Mouse (Mus musculus): ENCODE results near the gene Pde7b.

The Pde7b gene

GRCm38 (mm10) chr10:20493826-20494455 lies 230.9 kb downstream of the Pde7b start:
- no peak for DNase-seq (ENCODE audit: low spot score)

GRCm38 (mm10) chr10:20492216-20492964 lies 232.5 kb downstream of the Pde7b start:
- DNase-seq (ENCODE audit: low spot score): no peak

- no peak for DNase-seq (ENCODE audit: low spot score)
Observed at GRCm38 (mm10) chr10:20490775-20491174, 234.1 kb downstream of the Pde7b start.

- DNase-seq (ENCODE audit: low spot score): no peak
Observed at GRCm38 (mm10) chr10:20490281-20490680, 234.6 kb downstream of the Pde7b start.

DNA sequence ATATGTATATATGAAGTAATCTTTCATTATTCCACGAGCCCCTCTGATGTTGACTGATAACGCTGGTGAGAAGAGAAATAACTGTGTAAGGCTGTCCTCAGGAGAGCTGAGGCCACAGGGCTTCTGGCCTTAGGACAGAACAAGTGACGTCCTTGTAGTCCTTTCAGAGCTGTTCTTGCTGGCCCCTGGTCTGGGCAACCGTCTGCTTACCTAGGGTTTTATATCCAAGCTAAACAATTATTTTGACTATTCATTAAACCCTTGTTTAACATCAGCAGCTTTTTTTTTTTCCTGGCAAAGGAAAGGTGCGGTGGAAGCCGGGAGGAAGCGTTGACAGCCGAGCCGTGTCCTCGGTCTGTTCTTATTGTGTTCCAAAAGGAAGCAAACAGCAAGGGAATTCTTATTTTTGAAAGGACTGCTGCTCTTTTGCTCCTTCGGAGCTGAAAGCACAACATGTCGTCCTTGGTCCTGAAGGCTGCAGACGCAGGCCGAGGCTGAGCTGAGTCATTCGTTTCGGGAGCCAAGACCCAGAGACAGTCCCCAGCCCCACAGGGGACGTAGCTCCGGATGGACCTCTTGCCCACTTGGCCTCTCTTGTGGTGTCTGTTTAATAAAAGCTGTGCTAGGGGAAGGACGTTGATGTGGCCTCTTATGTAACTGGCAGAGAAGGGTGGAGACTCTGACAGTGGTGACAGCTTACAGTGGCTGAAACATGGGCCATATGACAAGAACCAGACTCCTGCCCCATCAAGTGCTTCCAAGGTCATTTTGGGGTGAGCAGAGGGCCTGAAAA lies 238.2 kb downstream of the Pde7b start:
- DNase-seq (ENCODE audit: low spot score): no peak

GRCm38 (mm10) chr10:20485816-20486215 lies 239.1 kb downstream of the Pde7b start:
- DNase-seq (ENCODE audit: low spot score): no peak

- no peak for DNase-seq (ENCODE audit: low spot score)
Observed at GRCm38 (mm10) chr10:20479481-20479880, 245.4 kb downstream of the Pde7b start.

DNA sequence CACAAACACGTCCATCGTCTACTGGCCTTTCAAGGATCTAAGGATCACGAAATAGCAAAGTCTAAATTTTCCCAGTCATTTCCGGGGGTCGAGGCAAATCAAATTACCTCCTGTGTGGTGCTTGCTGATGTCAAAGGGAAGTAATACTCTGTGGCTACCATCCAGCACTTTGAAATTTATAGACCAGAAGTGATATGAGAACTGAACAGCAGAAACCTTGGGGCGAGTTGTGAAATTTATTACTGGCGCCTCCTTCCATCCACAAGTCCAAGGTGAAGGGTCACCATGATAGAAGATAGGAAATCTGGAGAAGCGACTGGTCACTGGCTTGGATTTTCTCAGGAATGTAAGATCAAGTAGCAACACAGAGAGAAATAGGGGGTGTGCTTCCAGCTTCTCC lies 246.4 kb downstream of the Pde7b start:
- no peak for DNase-seq (ENCODE audit: low spot score)

GRCm38 (mm10) chr10:20474831-20475230 lies 250.0 kb downstream of the Pde7b start:
- no peak for DNase-seq (ENCODE audit: low spot score)

DNA sequence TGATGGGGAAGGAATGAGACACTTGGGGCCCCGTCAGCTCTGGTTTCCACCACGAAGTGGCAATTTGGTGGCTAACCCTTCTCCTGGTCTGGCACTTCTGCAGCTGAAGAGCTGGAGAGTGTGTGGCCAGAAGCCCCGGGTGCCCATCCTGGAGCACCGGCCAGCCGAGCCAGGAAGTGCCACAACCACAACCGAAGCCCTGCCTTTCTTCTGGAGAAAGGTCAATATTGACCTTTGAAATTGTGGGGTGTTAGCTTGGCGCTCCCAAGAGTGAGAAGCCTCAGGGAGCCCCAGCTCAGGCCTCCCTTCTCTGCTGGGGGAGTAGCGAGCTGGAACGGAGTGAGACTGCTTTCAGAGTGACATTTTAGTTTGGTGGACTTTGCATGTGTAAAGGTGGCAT lies 250.8 kb downstream of the Pde7b start:
- DNase-seq (ENCODE audit: low spot score): no peak

GRCm38 (mm10) chr10:20473505-20473904 lies 251.4 kb downstream of the Pde7b start:
- no peak for DNase-seq (ENCODE audit: low spot score)

- no peak for DNase-seq (ENCODE audit: low spot score)
Observed at GRCm38 (mm10) chr10:20472007-20472406, 252.9 kb downstream of the Pde7b start.

- DNase-seq (ENCODE audit: low spot score): no peak
Observed at GRCm38 (mm10) chr10:20464631-20465030, 260.2 kb downstream of the Pde7b start.

GRCm38 (mm10) chr10:20463941-20464340 lies 260.9 kb downstream of the Pde7b start:
- DNase-seq (ENCODE audit: low spot score): no peak

DNA sequence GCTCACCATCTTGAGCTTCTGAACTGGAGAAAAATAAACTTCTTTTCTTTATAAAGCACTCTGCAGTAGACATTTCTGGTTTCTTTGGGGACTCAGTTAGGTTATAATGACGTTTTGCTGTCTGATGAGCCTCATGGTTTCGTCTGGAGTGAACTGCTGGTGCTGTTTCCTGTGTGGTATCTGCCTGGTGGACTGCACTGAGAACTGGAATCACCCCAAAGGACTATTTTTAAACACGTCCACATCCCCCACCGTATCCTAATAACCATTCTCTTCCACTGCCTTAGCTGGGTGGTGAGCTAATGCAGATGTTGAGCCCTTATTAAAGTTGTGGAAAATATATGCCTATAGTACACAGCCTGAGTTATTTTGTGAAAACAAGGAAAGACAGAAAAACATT lies 262.3 kb downstream of the Pde7b start:
- DNase-seq (ENCODE audit: low spot score): no peak

DNA sequence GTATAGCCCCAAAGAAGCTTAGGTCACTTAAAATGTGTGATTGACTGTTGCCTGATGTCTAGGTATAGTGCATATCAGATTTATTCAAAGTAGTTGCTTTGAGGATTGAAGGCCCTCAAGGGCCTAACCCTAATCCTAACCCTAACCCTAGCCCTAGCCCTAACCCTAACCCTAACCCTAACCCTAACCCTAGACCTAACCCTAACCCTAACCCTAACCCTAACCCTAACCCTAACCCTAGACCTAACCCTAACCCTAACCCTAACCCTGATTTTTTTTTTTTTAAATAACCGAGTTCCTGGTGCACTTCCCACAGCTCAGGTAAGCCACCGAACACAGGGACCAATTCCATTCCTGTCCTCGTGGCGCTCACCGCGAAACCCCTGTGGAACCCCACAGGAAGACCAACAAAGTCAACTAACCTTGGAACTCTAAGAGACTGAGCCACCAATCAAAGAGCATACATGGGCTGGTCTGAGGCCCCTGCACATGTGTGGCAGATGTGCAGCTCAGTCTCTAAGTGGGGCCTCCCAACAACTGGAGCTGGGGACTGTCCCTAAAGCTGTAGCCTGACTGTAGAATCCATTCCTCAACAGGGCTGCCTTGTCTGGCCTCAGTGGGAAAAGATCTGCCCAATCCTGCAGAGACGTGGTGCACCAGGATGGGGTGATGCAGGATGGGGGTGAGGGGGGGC lies 265.1 kb downstream of the Pde7b start:
- DNase-seq (ENCODE audit: low spot score): no peak

DNA sequence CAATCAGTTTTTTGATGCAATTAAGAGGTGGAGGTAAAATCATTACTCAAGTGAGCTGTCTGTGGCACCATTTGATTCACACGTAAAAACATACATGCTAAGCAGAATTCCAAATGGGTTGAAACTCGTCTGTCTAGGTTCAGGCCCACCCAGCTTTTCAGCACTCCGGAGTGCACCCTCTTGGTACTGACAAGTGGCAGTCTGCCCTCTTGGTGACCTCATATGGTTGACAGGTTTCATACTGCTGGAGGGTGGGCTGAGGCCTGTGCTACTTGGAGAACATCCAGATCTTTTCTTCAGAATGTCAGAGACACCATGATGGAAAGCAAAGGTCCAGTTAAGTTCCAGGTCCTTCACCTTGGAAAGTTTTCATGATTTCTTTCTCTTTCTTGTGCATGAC lies 265.7 kb downstream of the Pde7b start:
- DNase-seq (ENCODE audit: low spot score): no peak

DNA sequence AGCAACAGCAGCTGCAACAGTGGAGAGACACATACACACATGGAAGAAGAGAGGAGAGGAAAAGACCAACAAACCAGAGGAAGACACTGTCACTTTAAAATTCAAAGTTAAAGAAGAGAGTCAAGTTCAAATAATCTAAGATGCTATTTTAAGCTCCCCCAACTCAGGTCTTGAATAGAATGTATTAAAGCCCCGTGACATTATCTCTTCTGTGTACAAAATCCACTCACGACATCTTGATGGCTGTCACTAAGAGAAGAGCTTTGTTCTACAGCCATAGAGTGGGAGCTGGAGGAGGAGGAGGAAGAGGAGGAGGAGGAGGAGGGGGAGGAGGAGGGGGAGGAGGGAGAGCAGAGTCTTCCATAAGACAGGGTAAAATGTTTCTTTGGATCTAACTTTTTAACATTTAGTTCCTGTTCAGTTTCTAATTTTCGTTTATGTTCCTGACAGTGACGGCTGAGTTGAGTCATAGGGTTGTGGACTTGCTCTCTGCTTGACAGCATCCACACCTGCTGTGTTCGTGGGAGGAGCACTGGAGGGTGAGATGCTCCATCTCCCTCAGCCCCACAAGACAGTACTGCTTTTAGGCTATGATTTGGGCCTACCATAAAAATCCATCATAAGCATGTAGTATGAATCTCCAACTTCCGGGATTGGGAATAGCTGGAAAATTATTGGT lies 270.4 kb downstream of the Pde7b start:
- no peak for DNase-seq (ENCODE audit: low spot score)

- DNase-seq (ENCODE audit: low spot score): no peak
Observed at GRCm38 (mm10) chr10:20437428-20437827, 287.4 kb downstream of the Pde7b start.

- DNase-seq (ENCODE audit: low spot score): no peak
Observed at GRCm38 (mm10) chr10:20437021-20437420, 287.9 kb downstream of the Pde7b start.

GRCm38 (mm10) chr10:20435913-20436312 lies 289.0 kb downstream of the Pde7b start:
- DNase-seq (ENCODE audit: low spot score): no peak

DNA sequence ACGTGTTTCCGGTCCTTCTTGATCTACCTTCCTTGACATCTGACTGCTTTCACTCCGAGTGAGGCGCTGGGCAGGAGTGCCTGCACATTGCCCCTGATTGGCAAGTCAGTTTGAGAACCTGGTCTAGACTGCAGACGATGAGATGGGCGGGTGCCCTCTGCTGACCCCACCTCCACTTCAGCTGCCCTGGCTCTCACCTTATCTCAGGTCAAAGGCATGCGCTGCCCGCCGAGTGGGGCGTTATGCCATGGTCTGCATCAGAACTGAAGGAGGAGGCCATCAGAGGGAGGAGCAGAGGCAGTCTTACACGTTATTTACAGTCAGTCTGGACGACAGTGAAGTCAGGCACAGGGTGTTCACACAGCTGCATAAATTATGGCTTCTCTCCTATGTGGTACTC lies 293.5 kb downstream of the Pde7b start:
- no peak for DNase-seq (ENCODE audit: low spot score)
